Mouse (Mus musculus) liver (tissue): ENCODE results near the gene Gm10488.
"Not testable (repeated sequence)": the region's sequence is repeated elsewhere in the genome, so short reads cannot be mapped to it uniquely, and the experiment has no call there.

ENCODE experiments used
- DNase-seq: peaks from one replicate; pipeline ENCODE4 v3.0.0-alpha.2; 2020; ENCODE audit warnings: mixed read lengths

Gene Gm10488

DNA sequence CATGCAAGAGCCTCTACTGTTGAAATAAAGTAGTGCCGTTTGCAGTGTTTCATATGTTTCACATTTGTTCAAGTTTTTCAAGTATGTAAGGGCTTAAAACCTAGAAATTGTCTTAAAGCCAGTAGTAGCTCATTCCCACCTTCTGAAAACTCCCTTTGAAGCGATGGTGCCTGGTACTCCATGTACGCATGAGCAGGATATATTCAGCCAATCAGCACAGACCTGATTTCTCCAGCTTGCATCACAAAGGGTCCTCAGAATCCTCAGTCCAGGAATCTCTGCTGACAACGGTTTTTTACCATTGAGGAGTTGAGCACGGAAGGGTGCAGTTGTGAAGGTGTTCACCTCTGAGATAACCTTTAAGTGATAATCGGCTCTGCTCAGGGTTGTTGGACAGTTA lies at the start of gene Gm10488:
TSS of gene Gm10488 (plus strand) at position 301 of the 400 bp plus-strand sequence.
- not testable (repeated sequence) for DNase-seq
